Mouse (Mus musculus) kidney, embryonic 16.5 days (tissue): ENCODE data around the gene Trpm8. TPM values are rescaled to one million over a fixed set of nuclear protein-coding genes. Genes with fewer than 3 reads are reported as not detected.

Source experiments
- ATAC-seq: fragments of 200-750 bp; cut with Nextera tagmentation; 2 replicates; pipeline ENCODE4 v1.8.0; 2017; ENCODE audit warnings: moderate TSS enrichment; ENCODE audit not compliant: low FRiP score, low TSS enrichment
- H3K27ac ChIP-seq: fragments of 300-500 bp; sonication (generic); 2 replicates; pipeline ENCODE4 v1.5.1; 2014; ENCODE audit warnings: low read length
- H3K27me3 ChIP-seq: fragments of 300-500 bp; sonication (generic); 2 replicates; pipeline ENCODE4 v1.6.1; 2014; ENCODE audit warnings: low read length, control low read depth, mixed read lengths; ENCODE audit not compliant: insufficient read depth
- H3K36me3 ChIP-seq: fragments of 300-500 bp; sonication (generic); 2 replicates; pipeline ENCODE4 v1.6.1; 2014; ENCODE audit warnings: low read length, control low read depth, mixed read lengths; ENCODE audit not compliant: insufficient read depth
- H3K4me1 ChIP-seq: fragments of 300-500 bp; sonication (generic); 2 replicates; pipeline ENCODE4 v1.6.1; 2014; ENCODE audit warnings: low read length, control low read depth, mixed read lengths; ENCODE audit not compliant: insufficient read depth
- H3K4me2 ChIP-seq: fragments of 300-500 bp; sonication (generic); replicated peaks from 2 replicates; pipeline ENCODE4 v1.6.1; 2014; ENCODE audit warnings: low read depth, low read length
- H3K4me3 ChIP-seq: fragments of 300-500 bp; sonication (generic); 2 replicates; pipeline ENCODE4 v1.5.1; 2014; ENCODE audit warnings: mild to moderate bottlenecking, low read length
- H3K9ac ChIP-seq: fragments of 300-500 bp; sonication (generic); replicated peaks from 2 replicates; pipeline ENCODE4 v1.6.1; 2014; ENCODE audit warnings: low read length
- H3K9me3 ChIP-seq: fragments of 300-500 bp; sonication (generic); 2 replicates; pipeline ENCODE4 v1.6.1; 2016; ENCODE audit warnings: low read length, control low read depth
- WGBS: fragments of 180-500 bp; shearing (Covaris S2); extraction: QIAGEN DNeasy Blood & Tissue Kit; methylation state at CpG from one replicate; pipeline ENCODE4 v1.1.7; 2014; 5-methylcytosine and 5-hydroxymethylcytosine counted together
- polyA plus RNA-seq: library from polyadenylated mRNA; unstranded; fragments of >200 nt; fragmentation: Nextera tagmentation; extraction: Ambion mirVana; gene quantifications from 2 replicates; pipeline ENCODE4 v1.2.1, GENCODE M21; 2015

Gene Trpm8
- polyA plus RNA-seq, 1 experiment from 2014 or later = not detected

DNA sequence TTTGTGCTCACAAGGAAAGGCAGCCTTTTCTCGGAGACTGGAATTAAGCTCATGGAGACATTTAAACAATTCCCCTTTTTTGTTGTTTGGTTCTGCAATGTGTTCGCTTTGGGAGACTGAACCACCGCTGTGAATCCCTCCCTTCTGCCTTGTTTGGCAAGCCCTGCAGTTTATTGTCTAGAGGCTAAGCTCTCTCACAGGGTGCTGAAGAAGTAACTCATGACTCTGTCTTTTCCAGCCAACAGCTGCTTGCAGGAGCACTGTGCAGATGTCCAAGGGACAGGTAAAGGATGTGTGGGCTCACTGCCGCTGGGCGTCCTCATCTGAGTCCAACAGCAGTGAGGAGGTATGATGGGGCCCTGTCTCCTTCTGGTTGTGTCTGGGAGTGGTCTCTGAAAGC is 134.6 kb downstream of the Trpm8 start:
- ATAC-seq = no peak
- Histone ChIP-seq H3K9me3 (no peaks in the 10 kb centered on the region), H3K36me3 (no peaks in the 10 kb centered on the region), H3K27me3 (no peaks in the 10 kb centered on the region), H3K4me3 (no peak overlapping the region), H3K4me2 (no peak overlapping the region), H3K4me1 (no peaks in the 10 kb centered on the region), H3K27ac (no peak overlapping the region), H3K9ac (no peak overlapping the region)
- WGBS = 77% methylated on average over 5 of the region's 5 CpGs

- no peak overlapping the region for H3K4me3 ChIP-seq
- H3K9ac ChIP-seq = no peak overlapping the region
- no peaks in the 10 kb centered on the region for H3K36me3 ChIP-seq
- ATAC-seq = no peak; the same call in 1 of the 2 replicates
- WGBS = 54% methylated on average over 2 of the region's 2 CpGs
- no peaks in the 10 kb centered on the region for H3K9me3 ChIP-seq
- H3K27ac ChIP-seq = no peak overlapping the region
- no peaks in the 10 kb centered on the region for H3K27me3 ChIP-seq
- H3K4me1 ChIP-seq = no peaks in the 10 kb centered on the region
- no peak overlapping the region for H3K4me2 ChIP-seq
These were observed 141.5 kb downstream of the Trpm8 start for GRCm38 (mm10) chr1:88418943-88419342.

DNA sequence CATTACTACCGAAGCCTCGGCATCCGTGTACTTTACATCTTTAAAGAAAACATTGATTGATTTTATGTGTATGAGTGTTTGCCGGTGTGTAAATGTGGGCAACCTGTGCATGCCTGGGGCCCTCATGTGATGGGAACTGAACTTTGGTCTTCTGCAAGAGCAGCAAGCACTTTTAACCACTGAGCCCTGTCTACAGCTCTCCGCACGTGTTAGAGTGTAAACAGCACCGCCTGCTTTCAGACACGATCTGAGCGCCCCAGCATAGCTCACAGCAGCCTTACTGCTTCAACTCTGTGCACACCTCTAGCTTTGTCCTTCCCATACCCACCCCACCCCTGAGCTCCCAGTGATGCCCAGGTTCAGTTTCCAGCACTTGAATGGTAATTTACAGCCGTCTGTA is 144.6 kb downstream of the Trpm8 start:
- Histone ChIP-seq H3K4me3 (no peak overlapping the region), H3K27me3 (no peaks in the 10 kb centered on the region), H3K4me2 (no peak overlapping the region), H3K4me1 (no peaks in the 10 kb centered on the region), H3K27ac (no peak overlapping the region), H3K9ac (no peak overlapping the region), H3K9me3 (no peaks in the 10 kb centered on the region), H3K36me3 (no peaks in the 10 kb centered on the region)
- 83% methylated on average over 10 of the region's 10 CpGs for WGBS
- ATAC-seq = no peak

GRCm38 (mm10) chr1:88422846-88423395 is 145.5 kb downstream of the Trpm8 start:
- Histone ChIP-seq H3K27ac (no peak overlapping the region), H3K4me3 (no peak overlapping the region), H3K9ac (no peak overlapping the region), H3K9me3 (no peaks in the 10 kb centered on the region), H3K4me2 (no peak overlapping the region), H3K27me3 (no peaks in the 10 kb centered on the region), H3K36me3 (no peaks in the 10 kb centered on the region), H3K4me1 (no peaks in the 10 kb centered on the region)
- no peak for ATAC-seq
- 64% methylated on average over 7 of the region's 7 CpGs for WGBS

GRCm38 (mm10) chr1:88424602-88425252 is 147.3 kb downstream of the Trpm8 start:
- H3K36me3 ChIP-seq = no peaks in the 10 kb centered on the region
- no peaks in the 10 kb centered on the region for H3K4me1 ChIP-seq
- no peaks in the 10 kb centered on the region for H3K9me3 ChIP-seq
- no peak overlapping the region for H3K4me2 ChIP-seq
- 19% methylated on average over 8 of the region's 8 CpGs for WGBS
- H3K27ac ChIP-seq = no peak overlapping the region
- no peaks in the 10 kb centered on the region for H3K27me3 ChIP-seq
- ATAC-seq = no peak
- H3K4me3 ChIP-seq = no peak overlapping the region
- H3K9ac ChIP-seq = no peak overlapping the region

GRCm38 (mm10) chr1:88427987-88428741 is 150.7 kb downstream of the Trpm8 start:
- Histone ChIP-seq H3K4me2 (no peak overlapping the region), H3K36me3 (no peaks in the 10 kb centered on the region), H3K9me3 (no peaks in the 10 kb centered on the region), H3K27me3 (no peaks in the 10 kb centered on the region), H3K9ac (no peak overlapping the region), H3K4me3 (no peak overlapping the region), H3K4me1 (no peaks in the 10 kb centered on the region), H3K27ac (no peak overlapping the region)
- 67% methylated on average over 11 of the region's 11 CpGs for whole genome bisulfite sequencing
- no peak for ATAC-seq

DNA sequence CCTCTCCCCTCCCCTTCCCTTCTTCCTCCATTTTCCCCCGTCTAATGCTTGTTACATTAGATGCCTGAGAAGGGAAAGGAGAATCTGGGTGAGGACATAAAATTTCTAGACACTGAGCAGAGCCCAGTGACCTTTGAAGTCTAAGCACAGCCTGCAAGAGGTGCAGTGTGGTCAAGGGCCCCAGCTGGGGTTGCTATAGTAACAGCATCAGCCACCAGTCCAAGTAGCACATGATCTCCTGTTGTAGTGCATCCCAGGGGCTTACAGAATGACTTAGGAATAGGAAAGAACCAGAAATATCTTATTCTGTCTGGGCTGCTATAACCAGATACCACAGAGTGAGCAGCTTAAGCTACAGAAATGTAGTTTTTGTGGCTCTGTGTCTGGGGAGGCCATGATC is 152.0 kb downstream of the Trpm8 start:
- Histone ChIP-seq H3K4me1 (no peaks in the 10 kb centered on the region), H3K9ac (no peak overlapping the region), H3K4me2 (no peak overlapping the region), H3K36me3 (no peaks in the 10 kb centered on the region), H3K27me3 (no peaks in the 10 kb centered on the region), H3K9me3 (no peaks in the 10 kb centered on the region), H3K27ac (no peak overlapping the region), H3K4me3 (no peak overlapping the region)
- WGBS = 40% methylated on average over 1 of the region's 1 CpGs
- ATAC-seq = no peak

DNA sequence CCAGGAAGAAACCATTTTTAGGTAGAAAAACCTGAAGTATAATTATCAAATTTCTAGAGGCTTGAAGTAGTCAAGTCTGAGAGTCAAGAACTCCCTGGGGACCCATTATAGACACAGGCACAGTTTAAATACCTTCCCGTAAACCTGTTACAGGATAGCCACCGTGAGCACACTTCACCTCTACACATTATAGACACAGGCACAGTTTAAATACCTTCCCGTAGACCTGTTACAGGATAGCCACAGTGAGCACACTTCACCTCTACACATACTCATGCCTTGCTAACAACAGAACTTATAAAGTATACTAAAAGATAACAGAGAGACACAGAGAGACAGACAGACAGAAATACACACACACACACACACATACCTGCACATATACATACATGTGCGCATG is 153.8 kb downstream of the Trpm8 start:
- Histone ChIP-seq H3K27me3 (no peaks in the 10 kb centered on the region), H3K9ac (no peak overlapping the region), H3K9me3 (no peaks in the 10 kb centered on the region), H3K27ac (no peak overlapping the region), H3K4me2 (no peak overlapping the region), H3K36me3 (no peaks in the 10 kb centered on the region), H3K4me1 (no peaks in the 10 kb centered on the region), H3K4me3 (no peak overlapping the region)
- WGBS = 81% methylated on average over 4 of the region's 4 CpGs
- no peak for ATAC-seq

- Histone ChIP-seq H3K4me3 (no peak overlapping the region), H3K4me1 (no peaks in the 10 kb centered on the region), H3K4me2 (no peak overlapping the region), H3K9ac (no peak overlapping the region), H3K27ac (no peak overlapping the region), H3K36me3 (no peaks in the 10 kb centered on the region), H3K27me3 (no peaks in the 10 kb centered on the region), H3K9me3 (no peaks in the 10 kb centered on the region)
- WGBS = 45% methylated on average over 3 of the region's 3 CpGs
- no peak for ATAC-seq
These were observed 155.1 kb downstream of the Trpm8 start for GRCm38 (mm10) chr1:88432601-88433000.
